Mouse (Mus musculus): ENCODE measurements around the gene Arhgap24.

The Arhgap24 gene

GRCm38 (mm10) chr5:102498747-102499146 is 17.6 kb downstream of the Arhgap24 start:
- no peak for DNase-seq (ENCODE audit: low read depth, low spot score)

- DNase-seq (ENCODE audit: low read depth, low spot score), result no peak
These were observed 21.1 kb downstream of the Arhgap24 start for GRCm38 (mm10) chr5:102502333-102502732.

GRCm38 (mm10) chr5:102503066-102503465 is 21.9 kb downstream of the Arhgap24 start:
- no peak for DNase-seq (ENCODE audit: low read depth, low spot score)

GRCm38 (mm10) chr5:102503868-102504267 is 22.7 kb downstream of the Arhgap24 start:
- no peak for DNase-seq (ENCODE audit: low read depth, low spot score)

- peak; percentile 62 for DNase-seq (ENCODE audit: low read depth, low spot score)
These were observed 23.4 kb downstream of the Arhgap24 start for GRCm38 (mm10) chr5:102504557-102504956.

- DNase-seq (ENCODE audit: low read depth, low spot score), result no peak
These were observed 27.0 kb downstream of the Arhgap24 start for GRCm38 (mm10) chr5:102508162-102508561.

- no peak for DNase-seq (ENCODE audit: low read depth, low spot score)
These were observed 28.2 kb downstream of the Arhgap24 start for GRCm38 (mm10) chr5:102509381-102509780.

GRCm38 (mm10) chr5:102511651-102512050 is 30.5 kb downstream of the Arhgap24 start:
- no peak for DNase-seq (ENCODE audit: low read depth, low spot score)

GRCm38 (mm10) chr5:102515496-102515895 is 34.3 kb downstream of the Arhgap24 start:
- DNase-seq (ENCODE audit: low read depth, low spot score), result no peak

GRCm38 (mm10) chr5:102520506-102520905 is 39.3 kb downstream of the Arhgap24 start:
- peak; percentile 84 for DNase-seq (ENCODE audit: low read depth, low spot score)

GRCm38 (mm10) chr5:102535311-102535710 is 54.1 kb downstream of the Arhgap24 start:
- no peak for DNase-seq (ENCODE audit: low read depth, low spot score)

GRCm38 (mm10) chr5:102537819-102538218 is 56.6 kb downstream of the Arhgap24 start:
- no peak for DNase-seq (ENCODE audit: low read depth, low spot score)

- DNase-seq (ENCODE audit: low read depth, low spot score), result no peak
These were observed 65.1 kb downstream of the Arhgap24 start for GRCm38 (mm10) chr5:102546296-102546695.

- peak; percentile 86 for DNase-seq (ENCODE audit: low read depth, low spot score)
These were observed 66.6 kb downstream of the Arhgap24 start for GRCm38 (mm10) chr5:102547786-102548185.

- no peak for DNase-seq (ENCODE audit: low read depth, low spot score)
These were observed 67.2 kb downstream of the Arhgap24 start for GRCm38 (mm10) chr5:102548382-102548781.

- DNase-seq (ENCODE audit: low read depth, low spot score), result no peak
These were observed 69.0 kb downstream of the Arhgap24 start for GRCm38 (mm10) chr5:102550211-102550610.

GRCm38 (mm10) chr5:102550870-102551637 is 69.9 kb downstream of the Arhgap24 start:
- no peak for DNase-seq (ENCODE audit: low read depth, low spot score)

- no peak for DNase-seq (ENCODE audit: low read depth, low spot score)
These were observed 71.3 kb downstream of the Arhgap24 start for GRCm38 (mm10) chr5:102552533-102552932.

GRCm38 (mm10) chr5:102555958-102556357 is 74.8 kb downstream of the Arhgap24 start:
- no peak for DNase-seq (ENCODE audit: low read depth, low spot score)

- DNase-seq (ENCODE audit: low read depth, low spot score), result no peak
These were observed 79.1 kb downstream of the Arhgap24 start for GRCm38 (mm10) chr5:102560270-102560669.

GRCm38 (mm10) chr5:102563971-102564370 is 82.8 kb downstream of the Arhgap24 start:
- DNase-seq (ENCODE audit: low read depth, low spot score), result no peak

GRCm38 (mm10) chr5:102568764-102569163 is 87.6 kb downstream of the Arhgap24 start:
- DNase-seq (ENCODE audit: low read depth, low spot score), result no peak

GRCm38 (mm10) chr5:102571445-102571844 is 90.3 kb downstream of the Arhgap24 start:
- peak; percentile 27 for DNase-seq (ENCODE audit: low read depth, low spot score)

GRCm38 (mm10) chr5:102576750-102577149 is 95.6 kb downstream of the Arhgap24 start:
- DNase-seq (ENCODE audit: low read depth, low spot score), result peak; percentile 85
